Comparison of ENCODE assay signal across 25 mouse cellular contexts in genomic region chr8:26468441-26468840, GRCm38 (mm10).
A peak's percentile ranks its signal among the peaks of the same experiment; 100 is the strongest.
DNase-seq lines count a peak whose midpoint lies in the region; ATAC-seq and TF ChIP-seq lines count a peak whose summit lies in the region.
"Had no signal": no experiment of that assay in that cellular context is flagged by ENCODE, and none has a peak within 500 bp of the region (broad histone marks: within the 10 kb centered on the region; RNA-seq: fewer than 3 reads in every experiment).

No protein-coding gene starts in this region.

- H3K36me3 ChIP-seq in intestine, postnatal 0 days (ENCODE audit: control insufficient read depth, insufficient read depth) = no peaks in the 10 kb centered on the region
- no peaks in the 10 kb centered on the region for H3K36me3 ChIP-seq in intestine, embryonic 16.5 days (ENCODE audit: control insufficient read depth, insufficient read depth, low read length)
- no peaks in the 10 kb centered on the region for H3K36me3 ChIP-seq in testis, adult 2 months (ENCODE audit: control insufficient read depth, insufficient read depth, low read length)
- H3K36me3 ChIP-seq: embryonic facial prominence, embryonic 10.5 days; forebrain, embryonic 15.5 days; limb, embryonic 13.5 days; liver, embryonic 13.5 days; lung, embryonic 15.5 days; midbrain, embryonic 10.5 days; neural tube, embryonic 13.5 days had no signal

- H3K9me3 ChIP-seq in intestine, postnatal 0 days (ENCODE audit: control insufficient read depth) = no peaks in the 10 kb centered on the region
- H3K9me3 ChIP-seq in intestine, embryonic 16.5 days (ENCODE audit: control insufficient read depth, low read length) = no peaks in the 10 kb centered on the region
- H3K9me3 ChIP-seq: embryonic facial prominence, embryonic 10.5 days; forebrain, embryonic 15.5 days; limb, embryonic 13.5 days; liver, embryonic 13.5 days; lung, embryonic 15.5 days; midbrain, embryonic 10.5 days; neural tube, embryonic 13.5 days had no signal

- peak; percentile 3 to 18 for DNase-seq in heart, adult 18-20 months
- no peak for DNase-seq in heart, adult 9 months (ENCODE audit: low spot score in 2 of 2)
- DNase-seq in testis, postnatal 14 days (ENCODE audit: low spot score) = no peak
- DNase-seq in layer of hippocampus, adult 11-12 months (ENCODE audit: low spot score) = no peak
- DNase-seq: adrenal gland, adult 8-10 months; cerebellum, adult 9-10 months; kidney, postnatal 4 days; layer of hippocampus, adult 9-11 months; liver, embryonic 13.5 days; retina, postnatal 1 day; right cerebral cortex, postnatal 25 days; spleen, adult 18-20 months; thymus, postnatal 25 days had no signal

- H3K27ac ChIP-seq in intestine, postnatal 0 days (ENCODE audit: low read depth, low read length) = no peak overlapping the region
- no peak overlapping the region for H3K27ac ChIP-seq in intestine, embryonic 16.5 days (ENCODE audit: low read length)
- H3K27ac ChIP-seq in testis, adult 2 months (ENCODE audit: control insufficient read depth, insufficient read depth, low read depth, low read length) = no peak overlapping the region
- H3K27ac ChIP-seq: embryonic facial prominence, embryonic 10.5 days; forebrain, embryonic 15.5 days; limb, embryonic 13.5 days; liver, embryonic 13.5 days; lung, embryonic 15.5 days; midbrain, embryonic 10.5 days; neural tube, embryonic 13.5 days had no signal

- H3K9ac ChIP-seq in intestine, postnatal 0 days (ENCODE audit: low read depth, low read length) = no peak overlapping the region
- H3K9ac ChIP-seq in intestine, embryonic 16.5 days (ENCODE audit: low read depth, low read length) = no peak overlapping the region
- H3K9ac ChIP-seq: forebrain, embryonic 15.5 days; limb, embryonic 13.5 days; liver, embryonic 13.5 days; lung, embryonic 15.5 days; neural tube, embryonic 13.5 days had no signal

- TF ChIP-seq POLR2A in testis, adult 2 months (IDR thresholded peaks at IDR 0.05; ENCODE audit: control insufficient read depth, low read depth, low read length) = no peak

- no peaks in the 10 kb centered on the region for H3K27me3 ChIP-seq in intestine, postnatal 0 days (replicated peaks; ENCODE audit: control insufficient read depth, insufficient read depth, low read length)
- H3K27me3 ChIP-seq in intestine, embryonic 16.5 days (replicated peaks; ENCODE audit: control insufficient read depth, insufficient read depth, low read length) = no peaks in the 10 kb centered on the region
- H3K27me3 ChIP-seq in testis, adult 2 months (ENCODE audit: control insufficient read depth, insufficient read depth, low read length) = no peaks in the 10 kb centered on the region
- H3K27me3 ChIP-seq: liver, embryonic 13.5 days; lung, embryonic 15.5 days; neural tube, embryonic 13.5 days had no signal

- no peak overlapping the region for H3K4me3 ChIP-seq in intestine, postnatal 0 days (ENCODE audit: low read depth, low read length)
- H3K4me3 ChIP-seq in intestine, embryonic 16.5 days (ENCODE audit: low read length) = no peak overlapping the region
- H3K4me3 ChIP-seq in testis, adult 2 months (ENCODE audit: control insufficient read depth, low read depth, low read length) = peak overlapping the region; percentile 16; the same call in 1 of the 2 replicates
- H3K4me3 ChIP-seq: embryonic facial prominence, embryonic 10.5 days; forebrain, embryonic 15.5 days; limb, embryonic 13.5 days; liver, embryonic 13.5 days; lung, embryonic 15.5 days; midbrain, embryonic 10.5 days; myocyte; neural tube, embryonic 13.5 days had no signal

- H3K4me2 ChIP-seq in intestine, postnatal 0 days (replicated peaks; ENCODE audit: low read depth) = no peak overlapping the region
- no peak overlapping the region for H3K4me2 ChIP-seq in intestine, embryonic 16.5 days (ENCODE audit: low read depth, low read length)
- H3K4me2 ChIP-seq: forebrain, embryonic 15.5 days; limb, embryonic 13.5 days; liver, embryonic 13.5 days; lung, embryonic 15.5 days; neural tube, embryonic 13.5 days had no signal

- H3K4me1 ChIP-seq in intestine, postnatal 0 days (replicated peaks; ENCODE audit: control insufficient read depth, insufficient read depth, low read length) = no peaks in the 10 kb centered on the region
- no peaks in the 10 kb centered on the region for H3K4me1 ChIP-seq in intestine, embryonic 16.5 days (ENCODE audit: control insufficient read depth, insufficient read depth, low read length)
- H3K4me1 ChIP-seq in testis, adult 2 months (ENCODE audit: control insufficient read depth, insufficient read depth, low read length) = no peaks in the 10 kb centered on the region

- ATAC-seq in intestine, postnatal 0 days = no peak
- no peak for ATAC-seq in intestine, embryonic 16.5 days
- ATAC-seq: activated CD4-positive, CD25-positive, alpha-beta regulatory T cell, adult 4 months; forebrain, embryonic 15.5 days; midbrain, embryonic 16.5 days had no signal

- peak; percentile 45 for TF ChIP-seq CTCF in intestine, postnatal 0 days (IDR thresholded peaks at IDR 0.05; ENCODE audit: low read depth)
- no peak for TF ChIP-seq CTCF in testis, adult 2 months (IDR thresholded peaks at IDR 0.05; ENCODE audit: control insufficient read depth, insufficient read depth, insufficient replicate concordance, low read depth, low read length)

- 87% methylated on average over 2 of the region's 2 CpGs for WGBS in intestine, postnatal 0 days
- 84% methylated on average over 2 of the region's 2 CpGs for WGBS in intestine, embryonic 16.5 days

Comparison
In these comparisons a context has a peak if more than half of its experiments do, and no peak if none do; other contexts are left out.
1. DNase-seq: peak in heart, adult 18-20 months (2 of 2); none in heart, adult 9 months (0 of 2), testis, postnatal 14 days (single experiment) and layer of hippocampus, adult 11-12 months (single experiment).